Mouse (Mus musculus) MEL (cell line): ENCODE results near the gene Dnm2. TPM values are rescaled to one million over a fixed set of nuclear protein-coding genes. Genes with fewer than 3 reads are reported as not detected.

Experiments used
- DNase-seq: peaks from one replicate; pipeline ENCODE4 v3.0.0; 2011; ENCODE audit warnings: low read depth, low spot score
- H3K27ac ChIP-seq: 2 replicates; pipeline ENCODE4 v1.5.1; 2012; ENCODE audit warnings: low read depth, mild to moderate bottlenecking, control low read depth, low read length, moderate library complexity; ENCODE audit not compliant: control insufficient read depth
- H3K27me3 ChIP-seq, 2 experiments: fragments of 150-350 bp in 1 of 2; sonication (generic) in 1 of 2; 2 replicates each; pipeline ENCODE4 v1.6.1; 2012; ENCODE audit warnings: low read length in 2 of 2, mild to moderate bottlenecking in 2 of 2, improper control_type of control experiment in 1 of 2, moderate library complexity in 1 of 2; ENCODE audit not compliant: insufficient read depth in 2 of 2, control insufficient read depth in 1 of 2
- H3K36me3 ChIP-seq, 2 experiments: 2 replicates each; pipeline ENCODE4 v1.6.1; 2012 to 2014; ENCODE audit warnings: low read length in 2 of 2, improper control_type of control experiment in 1 of 2, inconsistent platforms in 1 of 2, mild to moderate bottlenecking in 1 of 2; ENCODE audit not compliant: insufficient read depth in 2 of 2, control insufficient read depth in 1 of 2
- H3K4me1 ChIP-seq, 2 experiments: fragments of 150-350 bp in 1 of 2; sonication (generic) in 1 of 2; 2 replicates each; pipeline ENCODE4 v1.6.1; 2012; ENCODE audit warnings: low read length in 2 of 2, improper control_type of control experiment in 1 of 2, mild to moderate bottlenecking in 1 of 2; ENCODE audit not compliant: insufficient read depth in 2 of 2, control insufficient read depth in 1 of 2
- H3K4me3 ChIP-seq, 2 experiments: fragments of 150-350 bp in 1 of 2; sonication (generic) in 1 of 2; 2 replicates each; pipeline ENCODE4 v1.5.1; 2012; ENCODE audit warnings: low read depth in 2 of 2, low read length in 2 of 2, mild to moderate bottlenecking in 2 of 2, moderate library complexity in 2 of 2, control low read depth in 1 of 2, improper control_type of control experiment in 1 of 2; ENCODE audit not compliant: control insufficient read depth in 1 of 2, insufficient read depth in 1 of 2
- H3K79me2 ChIP-seq: 2 replicates; pipeline ENCODE4 v1.6.1; 2012; ENCODE audit warnings: mild to moderate bottlenecking, low read length, moderate library complexity; ENCODE audit not compliant: control insufficient read depth, poor library complexity, insufficient read depth
- H3K9ac ChIP-seq: 2 replicates; pipeline ENCODE4 v1.6.1; 2012; ENCODE audit warnings: low read depth, mild to moderate bottlenecking, control low read depth, low read length, moderate library complexity; ENCODE audit not compliant: control insufficient read depth, poor library complexity, severe bottlenecking
- H3K9me3 ChIP-seq: fragments of 150-350 bp; sonication (generic); replicated peaks from 2 replicates; pipeline ENCODE4 v1.6.1; 2012; ENCODE audit warnings: mild to moderate bottlenecking, low read length, improper control_type of control experiment, moderate library complexity; ENCODE audit not compliant: insufficient read depth
- BHLHE40 ChIP-seq: IDR thresholded peaks from 2 replicates; pipeline ENCODE4 v1.6.1; 2012; ENCODE audit warnings: low read depth, mild to moderate bottlenecking, inconsistent platforms, low read length, improper control_type of control experiment, borderline replicate concordance
- CHD1 ChIP-seq: IDR thresholded peaks from 2 replicates; pipeline ENCODE4 v1.6.1; 2012; ENCODE audit warnings: low read depth, mild to moderate bottlenecking, inconsistent platforms, low read length, improper control_type of control experiment
- CHD2 ChIP-seq: IDR thresholded peaks from 2 replicates; pipeline ENCODE4 v1.6.1; 2011; ENCODE audit warnings: low read length, improper control_type of control experiment
- CTCF ChIP-seq, 3 experiments: IDR thresholded peaks in 2 of 3; conservative IDR thresholded peaks in 1 of 3; 2 replicates each; pipeline ENCODE4 v1.5.1; 2011 to 2012; ENCODE audit warnings: low read length in 3 of 3, low read depth in 2 of 3, mild to moderate bottlenecking in 2 of 3, improper control_type of control experiment in 1 of 3, inconsistent platforms in 1 of 3, mixed read lengths in 1 of 3, moderate library complexity in 1 of 3; ENCODE audit not compliant: control insufficient read depth in 1 of 3, insufficient read depth in 1 of 3, poor library complexity in 1 of 3, severe bottlenecking in 1 of 3
- E2F4 ChIP-seq: IDR thresholded peaks from 2 replicates; pipeline ENCODE4 v1.6.1; 2011; ENCODE audit warnings: low read depth, low read length, improper control_type of control experiment, borderline replicate concordance
- ELF1 ChIP-seq: IDR thresholded peaks from 2 replicates; pipeline ENCODE4 v1.6.1; 2014; ENCODE audit warnings: low read depth, mild to moderate bottlenecking, inconsistent platforms, low read length, improper control_type of control experiment, moderate library complexity
- EP300 ChIP-seq, 2 experiments: IDR thresholded peaks; 2 replicates each; pipeline ENCODE4 v1.6.1; 2011; ENCODE audit warnings: improper control_type of control experiment in 2 of 2, low read length in 2 of 2, low read depth in 1 of 2, mild to moderate bottlenecking in 1 of 2
- ETS1 ChIP-seq: IDR thresholded peaks from 2 replicates; pipeline ENCODE4 v1.6.1; 2012; ENCODE audit warnings: low read depth, mild to moderate bottlenecking, inconsistent platforms, low read length, improper control_type of control experiment, moderate library complexity
- GABPA ChIP-seq: IDR thresholded peaks from 2 replicates; pipeline ENCODE4 v1.6.1; 2012; ENCODE audit warnings: low read depth, mild to moderate bottlenecking, inconsistent platforms, low read length, improper control_type of control experiment, moderate library complexity
- JUND ChIP-seq: IDR thresholded peaks from 2 replicates; pipeline ENCODE4 v1.6.1; 2011; ENCODE audit warnings: low read depth, mild to moderate bottlenecking, improper control_type of control experiment, low read length
- MAFK ChIP-seq: IDR thresholded peaks from 2 replicates; pipeline ENCODE4 v1.6.1; 2011; ENCODE audit warnings: low read depth, mild to moderate bottlenecking, low read length, improper control_type of control experiment, borderline replicate concordance
- MAZ ChIP-seq: IDR thresholded peaks from 2 replicates; pipeline ENCODE4 v1.6.1; 2012; ENCODE audit warnings: low read depth, mild to moderate bottlenecking, inconsistent platforms, low read length, improper control_type of control experiment
- MEF2A ChIP-seq: IDR thresholded peaks from 2 replicates; pipeline ENCODE4 v1.6.1; 2014; ENCODE audit warnings: low read depth, mild to moderate bottlenecking, inconsistent platforms, low read length, improper control_type of control experiment; ENCODE audit not compliant: poor library complexity, insufficient replicate concordance, severe bottlenecking; ENCODE audit errors: extremely low read depth
- MXI1 ChIP-seq: IDR thresholded peaks from 2 replicates; pipeline ENCODE4 v1.6.1; 2011; ENCODE audit warnings: mild to moderate bottlenecking, low read depth, low read length, improper control_type of control experiment
- MYB ChIP-seq: IDR thresholded peaks from 2 replicates; pipeline ENCODE4 v1.6.1; 2011; ENCODE audit warnings: mild to moderate bottlenecking, low read depth, low read length, improper control_type of control experiment
- MYC ChIP-seq: IDR thresholded peaks from 2 replicates; pipeline ENCODE4 v1.6.1; 2011; ENCODE audit warnings: low read depth, mild to moderate bottlenecking, low read length, improper control_type of control experiment, moderate library complexity
- SMC3 ChIP-seq: IDR thresholded peaks from 2 replicates; pipeline ENCODE4 v1.6.1; 2011; ENCODE audit warnings: low read depth, low read length, improper control_type of control experiment
- TBP ChIP-seq: IDR thresholded peaks from 2 replicates; pipeline ENCODE4 v1.8.0; 2011; ENCODE audit warnings: low read depth, low read length, improper control_type of control experiment
- UBTF ChIP-seq: IDR thresholded peaks from 2 replicates; pipeline ENCODE4 v1.6.1; 2012; ENCODE audit warnings: low read depth, mild to moderate bottlenecking, inconsistent platforms, low read length, improper control_type of control experiment, moderate library complexity, borderline replicate concordance; ENCODE audit not compliant: insufficient read depth
- USF2 ChIP-seq, 2 experiments: IDR thresholded peaks; 2 replicates each; pipeline ENCODE4 v1.6.1; 2011 to 2012; ENCODE audit warnings: improper control_type of control experiment in 2 of 2, low read length in 2 of 2, borderline replicate concordance in 1 of 2, inconsistent platforms in 1 of 2, low read depth in 1 of 2, mild to moderate bottlenecking in 1 of 2; ENCODE audit not compliant: insufficient read depth in 1 of 2
- ZKSCAN1 ChIP-seq: IDR thresholded peaks from 2 replicates; pipeline ENCODE4 v1.6.1; 2012; ENCODE audit warnings: low read depth, mild to moderate bottlenecking, inconsistent platforms, low read length, improper control_type of control experiment, moderate library complexity
- ZMIZ1 ChIP-seq: IDR thresholded peaks from 2 replicates; pipeline ENCODE4 v1.6.1; 2012; ENCODE audit warnings: low read depth, mild to moderate bottlenecking, inconsistent platforms, low read length, improper control_type of control experiment, moderate library complexity
- ZNF384 ChIP-seq: IDR thresholded peaks from 2 replicates; pipeline ENCODE4 v1.6.1; 2012; ENCODE audit warnings: low read depth, mild to moderate bottlenecking, inconsistent platforms, low read length, improper control_type of control experiment
- polyA plus RNA-seq, 2 experiments: library from polyadenylated mRNA; stranded (reverse) in 1 of 2; unstranded in 1 of 2; fragments of >175 nt in 1 of 2; fragments of >200 nt in 1 of 2; gene quantifications; 2 replicates each; pipeline versions ENCODE4 v1.2.1 to v1.2.4; 2012; ENCODE audit warnings: low replicate concordance in 2 of 2, low read depth in 1 of 2; ENCODE audit not compliant: insufficient read length in 2 of 2, insufficient read depth in 1 of 2, missing spikeins in 1 of 2
- total RNA-seq: library from RNA; depleted of rRNA; stranded (reverse); fragments of 300-350 nt; gene quantifications from 2 replicates; pipeline ENCODE4 v1.2.3, GENCODE M21; 2012

Dnm2 gene
- total and polyA plus RNA-seq, 3 experiments: 117 to 832 (median 237) TPM

DNA sequence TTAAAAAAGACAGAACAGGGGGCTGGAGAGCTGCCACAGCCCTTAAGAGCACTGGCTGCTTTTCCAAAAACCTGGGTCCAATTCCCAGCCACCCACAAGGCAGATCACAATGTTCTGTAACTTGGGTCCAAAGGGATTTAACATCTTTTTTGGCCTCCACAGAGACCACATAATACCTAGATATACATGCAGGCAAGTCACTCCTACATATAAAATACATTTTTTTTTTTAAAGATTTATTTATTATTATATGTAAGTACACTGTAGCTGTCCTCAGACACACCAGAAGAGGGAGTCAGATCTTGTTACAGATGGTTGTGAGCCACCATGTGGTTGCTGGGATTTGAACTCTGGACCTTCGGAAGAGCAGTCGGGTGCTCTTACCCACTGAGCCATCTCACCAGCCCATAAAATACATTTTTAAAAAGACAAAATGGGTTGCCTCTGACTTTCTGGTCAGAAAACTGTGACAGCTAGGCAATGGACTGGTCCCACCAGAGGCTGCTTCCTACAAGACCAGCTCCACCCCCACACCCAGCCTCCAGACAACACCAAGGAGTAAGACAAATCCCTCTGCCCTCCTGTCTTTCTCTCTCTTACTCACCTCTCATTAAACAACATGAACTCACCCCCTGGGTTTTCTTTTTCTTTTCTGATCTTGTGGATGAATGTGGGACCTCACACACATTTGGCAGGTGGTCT lies 102.5 kb downstream of the Dnm2 start:
- peak; percentile 92 for DNase-seq
- H3K79me2 ChIP-seq: no peaks in the 10 kb centered on the region; the same call in 1 of the 2 replicates
- no peaks in the 10 kb centered on the region for H3K9me3 ChIP-seq
- H3K27me3 ChIP-seq: no peaks in the 10 kb centered on the region
- TF ChIP-seq MEF2A: no peak
- peak; percentile 69; the same call in 1 of the 2 replicates for TF ChIP-seq CHD1
- peak; percentile 56; the same call in 1 of the 2 replicates for TF ChIP-seq UBTF
- TF ChIP-seq MAFK: peak; percentile 92
- peak in 2 of 3 experiments; percentile 6 to 15; a peak in 3 of 6 replicates for TF ChIP-seq CTCF (IDR thresholded peaks at IDR 0.05 in 2 of 3, conservative IDR thresholded peaks at IDR 0.05 in 1 of 3; ENCODE audit: control insufficient read depth in 1 of 3, insufficient read depth in 1 of 3, low read depth in 2 of 3, low read length in 3 of 3, poor library complexity in 1 of 3, severe bottlenecking in 1 of 3)
- peak; percentile 71 for TF ChIP-seq ZNF384
- no peak for TF ChIP-seq ZMIZ1
- peak; percentile 83 for TF ChIP-seq MYC
- no peak for TF ChIP-seq BHLHE40
- TF ChIP-seq ZKSCAN1: no peak
- TF ChIP-seq TBP: peak; percentile 96
- no peak for TF ChIP-seq SMC3
- TF ChIP-seq E2F4: 0 out of 2 replicates have a peak, but pooled peaks have one; percentile 49
- TF ChIP-seq MXI1: 0 out of 2 replicates have a peak, but pooled peaks have one; percentile 1
- no peak for TF ChIP-seq GABPA
- TF ChIP-seq ELF1: peak; percentile 59; the same call in 1 of the 2 replicates
- no peak for TF ChIP-seq USF2 (IDR thresholded peaks at IDR 0.05; ENCODE audit: borderline replicate concordance in 1 of 2, insufficient read depth in 1 of 2, low read depth in 1 of 2, low read length in 2 of 2)
- TF ChIP-seq MAZ: no peak
- no peak for TF ChIP-seq CHD2
- TF ChIP-seq ETS1: no peak
- no peak for TF ChIP-seq EP300 (IDR thresholded peaks at IDR 0.05; ENCODE audit: low read depth in 1 of 2, low read length in 2 of 2)
- no peak for TF ChIP-seq MYB
- no peak for TF ChIP-seq JUND
- peak overlapping the region; percentile 82 for H3K27ac ChIP-seq
- H3K4me1 ChIP-seq: peaks cover 12 to 39% of the 10 kb centered on the region in 2 experiments
- peak overlapping the region; percentile 10 to 50 for H3K4me3 ChIP-seq
- peak overlapping the region; percentile 53 for H3K9ac ChIP-seq
- peaks cover 0 to 30% of the 10 kb centered on the region in 2 experiments; a peak in 2 of 4 replicates for H3K36me3 ChIP-seq
